Mouse (Mus musculus) frontal cortex, postnatal 36 days (tissue): ENCODE measurements around the gene Dennd6a.

Experiments
- DNase-seq, 2 experiments: peaks; one replicate each; pipeline ENCODE4 v3.0.0; 2022; ENCODE audit warnings: low spot score in 2 of 2

The Dennd6a gene

DNA sequence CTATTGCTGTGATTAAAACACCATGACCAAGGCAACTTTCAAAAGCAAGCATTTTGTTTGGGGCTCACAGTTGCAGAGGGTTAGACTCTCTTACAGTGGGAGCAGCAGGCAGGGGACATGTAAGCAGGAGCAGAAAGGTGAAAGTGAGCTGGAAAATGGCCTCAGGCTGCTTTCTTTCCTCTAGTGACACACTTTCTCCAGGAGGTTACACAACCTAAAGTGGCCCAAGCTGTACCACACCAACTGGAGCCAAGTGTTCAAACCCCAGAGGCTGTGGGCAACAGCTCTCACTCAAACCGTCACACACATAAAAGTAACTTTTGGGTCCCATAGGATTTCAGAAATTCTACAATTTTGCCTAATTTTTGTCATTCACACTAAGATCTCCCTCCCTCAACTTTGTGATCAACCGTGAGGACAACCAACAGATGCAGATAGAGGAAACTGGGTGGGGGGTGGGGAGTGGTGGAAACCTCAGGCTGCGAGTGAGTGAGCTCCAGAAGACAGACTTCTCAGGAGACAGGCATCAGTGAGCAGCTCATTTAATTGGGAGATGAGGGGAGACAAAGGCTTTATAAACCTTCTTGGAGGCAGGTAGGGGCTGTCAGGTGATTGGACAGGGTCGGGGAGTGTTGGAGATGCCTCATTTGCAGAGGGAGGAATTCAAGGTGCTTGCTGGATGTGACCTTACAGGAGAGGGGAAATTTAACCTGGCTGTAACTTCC is 1.5 kb upstream of the Dennd6a start:
- no peak for DNase-seq

GRCm38 (mm10) chr14:26576255-26576780 is 2.7 kb downstream of the Dennd6a start:
- no peak for DNase-seq

- no peak for DNase-seq
Measured at GRCm38 (mm10) chr14:26578791-26579191, 5.1 kb downstream of the Dennd6a start.

DNA sequence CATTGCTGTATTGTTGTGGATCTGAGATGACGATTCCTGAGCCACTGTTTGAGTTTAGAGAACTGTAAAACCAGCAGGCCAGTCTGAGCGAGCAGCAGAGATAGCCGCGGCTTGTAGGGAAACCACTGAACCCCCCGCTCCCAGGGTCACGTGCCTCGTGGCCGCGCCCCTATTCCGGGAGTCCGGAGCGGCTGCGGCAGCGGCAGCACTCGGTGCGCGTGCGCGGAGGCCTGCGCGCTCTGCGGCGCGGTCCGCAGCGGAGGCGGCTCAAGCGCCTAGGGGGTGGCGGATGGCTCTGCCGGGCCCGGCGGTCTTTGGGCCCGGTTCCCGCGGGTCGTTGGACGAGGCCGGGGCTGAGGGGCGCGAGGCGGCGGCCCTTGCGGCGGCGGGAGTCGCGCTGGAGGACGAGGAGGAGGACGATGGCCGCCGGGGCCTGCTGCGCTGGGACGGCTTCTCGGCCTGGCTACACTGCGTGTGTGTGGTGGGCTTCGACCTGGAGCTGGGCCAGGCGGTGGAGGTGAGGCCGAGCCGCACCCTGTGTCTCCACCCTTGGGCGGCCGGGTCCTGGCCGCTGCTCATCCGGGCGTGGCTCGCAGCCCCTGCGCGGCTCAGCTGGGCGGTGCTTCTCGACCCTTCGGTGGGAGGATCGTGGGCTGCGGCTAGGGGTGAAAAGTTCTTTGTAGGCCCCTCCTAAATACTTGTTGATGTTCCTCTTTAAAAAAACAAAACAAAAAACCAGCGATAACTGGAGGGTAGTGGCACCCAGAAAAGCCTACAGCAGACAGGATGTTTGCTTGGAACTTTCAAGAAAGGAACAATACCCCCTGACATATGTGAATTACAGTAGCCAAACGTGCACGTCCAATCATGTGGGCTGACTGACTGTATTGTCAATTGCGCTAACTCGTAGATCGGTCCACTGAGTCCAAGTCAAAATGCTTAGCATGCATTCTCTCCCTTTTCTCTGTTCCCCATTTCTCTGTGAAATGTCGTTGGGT is 6.0 kb downstream of the Dennd6a start:
- peak; percentile 80 to 81 for DNase-seq

GRCm38 (mm10) chr14:26583645-26584044 is 10.0 kb downstream of the Dennd6a start:
- DNase-seq: no peak

DNA sequence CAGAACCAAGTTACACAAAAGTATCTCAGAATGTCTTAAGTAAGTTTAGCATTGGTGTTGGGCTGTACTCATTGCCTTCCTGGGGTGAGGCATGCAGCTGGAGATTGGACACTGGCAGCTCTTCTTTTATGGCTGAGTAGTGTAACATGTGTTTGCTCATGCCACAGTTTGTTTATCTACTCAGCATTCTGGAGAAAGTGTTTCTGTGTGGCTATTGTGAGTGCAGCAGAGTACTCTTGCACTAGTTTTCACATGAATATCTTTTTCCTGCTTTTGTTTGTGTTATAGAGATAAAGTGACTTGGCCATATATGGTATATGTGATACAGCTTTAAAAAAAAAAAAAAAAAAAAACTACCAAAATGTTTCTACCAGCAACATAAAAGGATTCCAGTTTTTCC is 13.5 kb downstream of the Dennd6a start:
- no peak for DNase-seq

GRCm38 (mm10) chr14:26591353-26591752 is 17.7 kb downstream of the Dennd6a start:
- no peak for DNase-seq

DNA sequence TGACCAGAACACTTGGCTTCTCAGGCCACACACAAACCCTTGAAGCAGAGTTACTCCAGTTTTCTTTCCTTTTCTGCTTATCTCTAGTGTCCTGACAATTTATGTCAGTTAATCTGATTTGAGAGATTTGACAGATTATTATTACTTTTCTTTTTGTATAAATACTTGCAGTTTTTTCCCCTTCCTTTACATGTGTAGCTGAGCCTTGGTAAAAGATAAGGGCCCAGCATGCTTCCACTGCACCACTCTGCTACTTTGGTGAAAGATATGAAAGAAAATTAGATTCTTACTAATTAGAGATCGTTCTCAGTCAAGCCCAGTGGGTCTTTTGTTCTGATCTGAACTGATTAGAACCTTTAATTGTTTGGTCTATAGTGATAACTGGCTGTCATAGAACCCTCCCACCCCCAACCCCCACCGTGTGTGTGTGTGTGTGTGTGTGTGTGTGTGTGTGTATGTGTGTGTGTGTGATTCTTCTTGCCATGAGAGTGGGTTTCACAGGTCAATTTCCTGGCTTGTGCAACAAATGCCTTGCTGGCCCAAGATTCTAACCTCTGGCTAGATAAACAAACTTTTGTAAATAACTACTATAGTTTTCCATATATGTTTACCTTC is 19.7 kb downstream of the Dennd6a start:
- DNase-seq: no peak

DNA sequence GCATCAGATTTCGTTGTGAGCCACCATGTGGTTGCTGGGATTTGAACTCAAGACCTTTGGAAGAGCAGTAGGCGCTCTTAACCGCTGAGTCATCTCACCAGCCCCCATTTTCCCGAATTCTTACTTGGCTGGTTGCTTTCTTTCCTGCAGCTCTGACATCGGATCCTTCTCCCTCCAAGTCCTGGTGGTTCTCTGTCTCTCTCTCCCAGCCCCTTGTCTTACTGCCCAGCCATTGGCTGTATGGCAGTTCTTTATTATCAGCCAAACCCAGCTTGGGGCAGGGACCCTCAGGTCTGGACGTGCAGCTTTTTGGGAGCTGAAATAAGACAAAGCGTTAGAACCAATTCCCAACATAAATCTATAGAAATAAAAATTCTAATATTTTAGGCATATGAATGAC is 21.5 kb downstream of the Dennd6a start:
- no peak for DNase-seq

- no peak for DNase-seq
Measured at GRCm38 (mm10) chr14:26595695-26596365, 22.2 kb downstream of the Dennd6a start.

DNA sequence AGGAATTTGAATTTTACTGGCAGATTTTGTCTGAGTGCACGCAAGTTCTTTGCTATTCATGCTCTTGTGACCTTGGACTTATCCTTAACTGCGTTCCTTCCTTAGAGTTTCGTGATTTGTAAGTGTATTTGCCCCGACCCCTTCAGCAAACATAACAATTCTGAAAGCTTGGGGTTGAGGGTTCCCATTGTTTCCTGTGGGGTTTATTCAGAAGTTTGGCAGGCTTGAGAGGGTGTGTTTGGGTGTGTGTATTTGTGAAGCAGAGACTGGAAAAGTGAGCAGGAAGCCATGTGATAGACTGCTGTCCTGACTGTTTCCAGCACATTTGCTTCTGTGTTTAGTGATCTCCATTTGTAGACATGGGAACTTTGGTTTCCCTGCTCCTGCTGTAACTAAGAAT is 31.7 kb downstream of the Dennd6a start:
- DNase-seq: no peak

DNA sequence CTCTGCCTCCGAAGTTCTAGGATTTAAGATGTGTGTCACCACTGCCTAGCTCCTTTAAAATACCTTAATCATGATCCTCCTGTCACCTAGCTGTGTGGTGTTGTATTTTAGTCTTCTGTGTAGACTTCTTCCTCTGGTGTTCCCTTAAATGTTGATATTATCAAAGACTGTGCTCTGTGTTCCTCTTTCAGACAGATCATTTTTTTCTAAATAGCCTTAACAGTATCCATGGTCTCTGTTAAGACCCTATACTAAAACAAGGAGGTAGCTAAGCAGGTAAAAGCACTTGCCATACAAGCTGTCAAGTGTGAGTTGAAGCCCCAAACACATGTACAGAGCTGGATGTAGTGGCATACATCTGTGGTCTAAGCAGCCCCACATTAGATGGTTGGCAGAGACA is 36.0 kb downstream of the Dennd6a start:
- DNase-seq: no peak

DNA sequence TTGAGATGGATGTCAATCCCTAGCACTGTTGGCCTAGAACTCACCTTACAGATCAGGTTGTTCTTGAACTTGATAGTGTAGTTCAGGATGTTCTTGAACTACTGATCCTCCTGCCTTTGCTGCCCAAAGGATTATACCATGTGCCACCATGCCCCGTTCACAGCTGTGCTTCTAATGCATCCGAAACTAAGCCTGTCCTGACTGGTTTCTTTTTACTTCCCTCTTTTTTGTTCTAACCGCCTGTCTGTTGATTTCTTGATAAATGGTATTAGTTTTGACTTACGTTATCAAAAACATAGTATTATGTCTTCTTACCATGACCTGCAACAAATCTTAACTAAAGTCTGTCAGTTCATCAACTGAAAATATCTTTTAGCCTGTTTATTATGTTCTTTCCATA is 37.0 kb downstream of the Dennd6a start:
- no peak for DNase-seq

DNA sequence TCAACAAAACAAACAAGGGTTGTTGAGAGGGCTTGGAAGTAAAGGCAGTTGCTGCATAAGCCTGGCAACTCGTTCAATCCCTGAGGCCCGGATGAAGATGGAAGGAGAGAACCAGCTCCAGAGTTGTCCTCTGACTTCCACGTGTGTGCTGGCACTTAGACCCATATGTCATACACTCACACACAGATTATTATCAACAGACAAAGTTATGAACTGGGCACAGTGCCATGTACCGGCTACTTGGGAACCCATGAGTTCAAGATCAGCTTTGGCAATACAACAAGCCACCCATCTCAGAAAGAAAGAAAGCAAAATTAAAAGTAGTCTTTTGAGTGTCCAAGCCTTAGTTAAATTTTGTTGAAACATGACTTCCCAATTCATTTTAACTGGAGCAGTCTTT is 51.6 kb downstream of the Dennd6a start:
- no peak for DNase-seq

DNA sequence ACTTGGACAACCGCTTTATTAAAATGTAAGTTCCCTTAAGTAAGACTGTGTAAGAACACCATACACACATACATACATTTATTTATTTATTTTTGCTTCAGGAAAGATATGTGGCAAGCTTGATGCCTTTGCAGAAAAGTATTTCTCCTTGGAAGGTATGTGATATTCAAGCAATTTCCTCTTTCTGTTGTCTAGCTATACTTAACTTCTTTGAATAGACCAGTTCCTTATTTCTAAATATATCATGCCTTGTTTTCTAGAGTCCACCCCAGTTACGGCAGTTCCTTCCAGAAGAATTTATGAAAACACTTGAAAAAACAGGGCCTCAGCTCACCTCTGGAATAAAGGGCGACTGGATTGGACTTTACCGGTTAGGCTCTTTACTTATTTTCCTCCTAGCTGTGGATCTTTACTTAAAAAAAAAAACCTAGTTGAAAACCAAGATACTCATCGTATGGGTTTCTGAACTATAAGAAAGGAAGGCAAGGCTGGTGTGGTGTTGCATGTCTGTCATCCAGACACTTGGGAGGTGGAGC is 53.0 kb downstream of the Dennd6a start:
- no peak for DNase-seq

- peak; percentile 15 to 48 for DNase-seq
Measured at GRCm38 (mm10) chr14:26637025-26637850, 63.6 kb downstream of the Dennd6a start.

GRCm38 (mm10) chr14:26637851-26638707 is 64.4 kb downstream of the Dennd6a start, which contains the start of gene Arf4:
Gene Arf4, plus strand, starts transcription at chr14:26638074.
- peak; percentile 98 to 99 for DNase-seq

DNA sequence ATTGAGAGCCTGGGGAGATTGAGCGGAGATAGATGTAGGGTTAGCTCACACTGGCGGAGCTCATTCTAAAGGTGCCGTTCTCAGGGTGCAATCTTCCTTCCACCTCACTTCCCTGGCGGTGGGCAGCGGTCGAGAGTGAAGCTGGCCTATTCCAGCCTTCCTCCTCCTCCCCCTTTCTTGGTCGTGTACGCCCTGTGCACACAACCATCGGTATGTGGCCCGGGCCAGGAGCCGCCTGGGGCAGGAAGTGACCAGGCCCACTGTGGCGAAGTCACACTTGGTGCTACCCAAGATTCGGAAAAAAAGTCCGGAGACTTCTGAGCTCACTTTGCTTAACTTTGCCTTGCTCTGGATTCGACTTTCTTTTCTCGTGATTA is 65.0 kb downstream of the Dennd6a start:
- peak; percentile 36 to 39 for DNase-seq

DNA sequence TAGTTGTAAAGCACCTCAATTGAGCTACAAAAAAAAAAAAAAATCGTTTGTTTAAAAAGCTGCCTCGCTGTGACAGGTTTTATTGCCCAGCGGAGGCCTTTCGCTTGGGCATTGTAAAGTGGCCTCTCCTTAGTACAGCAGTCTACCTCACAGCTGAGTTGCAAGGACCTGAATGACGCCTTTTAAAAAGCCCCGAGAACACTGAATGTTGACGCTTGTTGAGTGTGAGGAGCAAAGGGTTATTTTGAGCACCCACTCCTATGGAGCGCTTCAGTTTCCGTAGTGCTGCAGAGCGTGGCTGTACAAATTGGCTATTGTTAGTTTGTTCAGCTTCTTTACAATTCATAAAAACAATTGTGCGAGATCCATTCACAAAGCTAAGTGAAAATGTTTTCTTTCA is 65.6 kb downstream of the Dennd6a start:
- no peak for DNase-seq
